Mouse (Mus musculus): ENCODE results near the gene Cdc42bpb. TPM values are rescaled to one million over a fixed set of nuclear protein-coding genes. Genes with fewer than 3 reads are reported as not detected.

Cdc42bpb gene
- polyA plus RNA-seq, 1 experiment from 2014 or later: 34.7 TPM

- Histone ChIP-seq H3K9me3 (no peaks in the 10 kb centered on the region), H3K27ac (peak overlapping the region; percentile 50; the same call in 1 of the 2 replicates), H3K4me3 (no peak overlapping the region), H3K36me3 (peaks cover 38% of the 10 kb centered on the region), H3K27me3 (ENCODE audit: insufficient read depth, poor library complexity, severe bottlenecking) (peaks cover 43% of the 10 kb centered on the region), H3K4me1 (replicated peaks) (peaks cover 48% of the 10 kb centered on the region)
- 69% methylated on average over 4 of the region's 4 CpGs for WGBS
- DNase-seq (ENCODE audit: low spot score): no peak
Measured at GRCm38 (mm10) chr12:111267673-111268325, 109.7 kb downstream of the Cdc42bpb start.

GRCm38 (mm10) chr12:111266592-111266991 is 110.9 kb downstream of the Cdc42bpb start:
- no peak overlapping the region for H3K4me3 ChIP-seq
- H3K9me3 ChIP-seq: no peaks in the 10 kb centered on the region
- peaks cover 43% of the 10 kb centered on the region for H3K4me1 ChIP-seq (replicated peaks)
- H3K27ac ChIP-seq: no peak overlapping the region
- peaks cover 48% of the 10 kb centered on the region for H3K36me3 ChIP-seq
- H3K27me3 ChIP-seq (ENCODE audit: insufficient read depth, poor library complexity, severe bottlenecking): peaks cover 31% of the 10 kb centered on the region
- 90% methylated on average over 12 of the region's 12 CpGs for WGBS
- DNase-seq (ENCODE audit: low spot score): no peak

- Histone ChIP-seq H3K36me3 (peaks cover 62% of the 10 kb centered on the region), H3K4me1 (replicated peaks) (peaks cover 29% of the 10 kb centered on the region), H3K9me3 (no peaks in the 10 kb centered on the region), H3K27me3 (ENCODE audit: insufficient read depth, poor library complexity, severe bottlenecking) (peaks cover 17% of the 10 kb centered on the region), H3K27ac (0 out of 2 replicates have a peak overlapping the region, but pooled peaks have one; percentile 12), H3K4me3 (no peak overlapping the region)
- 61% methylated on average over 5 of the region's 5 CpGs for WGBS
- DNase-seq (ENCODE audit: low spot score): no peak
Measured at GRCm38 (mm10) chr12:111265212-111265611, 112.3 kb downstream of the Cdc42bpb start.

- DNase-seq (ENCODE audit: low spot score): no peak
- Histone ChIP-seq H3K27ac (no peak overlapping the region), H3K4me1 (replicated peaks) (peaks cover 25% of the 10 kb centered on the region), H3K9me3 (no peaks in the 10 kb centered on the region), H3K4me3 (no peak overlapping the region), H3K27me3 (ENCODE audit: insufficient read depth, poor library complexity, severe bottlenecking) (peaks cover 2% of the 10 kb centered on the region; the same call in 1 of the 2 replicates), H3K36me3 (peaks cover 77% of the 10 kb centered on the region)
- WGBS: 96% methylated on average over 16 of the region's 16 CpGs
Measured at GRCm38 (mm10) chr12:111263650-111264049, 113.9 kb downstream of the Cdc42bpb start.

- Histone ChIP-seq H3K9me3 (no peaks in the 10 kb centered on the region), H3K27ac (no peak overlapping the region), H3K36me3 (peaks cover 84% of the 10 kb centered on the region), H3K27me3 (ENCODE audit: insufficient read depth, poor library complexity, severe bottlenecking) (no peaks in the 10 kb centered on the region), H3K4me3 (no peak overlapping the region), H3K4me1 (replicated peaks) (0 out of 2 replicates have a peak, but pooled peaks cover 5% of the 10 kb centered on the region)
- DNase-seq (ENCODE audit: low spot score): no peak
- 79% methylated on average over 9 of the region's 9 CpGs for WGBS
Measured at GRCm38 (mm10) chr12:111251227-111251626, 126.3 kb downstream of the Cdc42bpb start.

GRCm38 (mm10) chr12:111250116-111250515 is 127.4 kb downstream of the Cdc42bpb start:
- H3K27ac ChIP-seq: no peak overlapping the region
- no peak for DNase-seq (ENCODE audit: low spot score)
- peaks cover 84% of the 10 kb centered on the region for H3K36me3 ChIP-seq
- 0 out of 2 replicates have a peak, but pooled peaks cover 5% of the 10 kb centered on the region for H3K4me1 ChIP-seq (replicated peaks)
- H3K4me3 ChIP-seq: no peak overlapping the region
- H3K9me3 ChIP-seq: no peaks in the 10 kb centered on the region
- no peaks in the 10 kb centered on the region for H3K27me3 ChIP-seq (ENCODE audit: insufficient read depth, poor library complexity, severe bottlenecking)
- WGBS: 88% methylated on average over 8 of the region's 8 CpGs

GRCm38 (mm10) chr12:111249095-111249494 is 128.4 kb downstream of the Cdc42bpb start:
- Histone ChIP-seq H3K27ac (no peak overlapping the region), H3K9me3 (no peaks in the 10 kb centered on the region), H3K4me1 (replicated peaks) (0 out of 2 replicates have a peak, but pooled peaks cover 5% of the 10 kb centered on the region), H3K4me3 (no peak overlapping the region), H3K36me3 (peaks cover 86% of the 10 kb centered on the region), H3K27me3 (ENCODE audit: insufficient read depth, poor library complexity, severe bottlenecking) (no peaks in the 10 kb centered on the region)
- no peak for DNase-seq (ENCODE audit: low spot score)
- 62% methylated on average over 3 of the region's 3 CpGs for WGBS

- no peaks in the 10 kb centered on the region for H3K27me3 ChIP-seq (ENCODE audit: insufficient read depth, poor library complexity, severe bottlenecking)
- H3K4me1 ChIP-seq (replicated peaks): 0 out of 2 replicates have a peak, but pooled peaks cover 5% of the 10 kb centered on the region
- DNase-seq (ENCODE audit: low spot score): no peak
- peaks cover 89% of the 10 kb centered on the region for H3K36me3 ChIP-seq
- 93% methylated on average over 9 of the region's 9 CpGs for WGBS
- H3K4me3 ChIP-seq: no peak overlapping the region
- H3K27ac ChIP-seq: no peak overlapping the region
- no peaks in the 10 kb centered on the region for H3K9me3 ChIP-seq
Measured at GRCm38 (mm10) chr12:111246808-111247464, 130.6 kb downstream of the Cdc42bpb start.

- no peaks in the 10 kb centered on the region for H3K27me3 ChIP-seq (ENCODE audit: insufficient read depth, poor library complexity, severe bottlenecking)
- H3K9me3 ChIP-seq: no peaks in the 10 kb centered on the region
- no peak overlapping the region for H3K27ac ChIP-seq
- H3K4me1 ChIP-seq (replicated peaks): 0 out of 2 replicates have a peak, but pooled peaks cover 5% of the 10 kb centered on the region
- WGBS: 86% methylated on average over 6 of the region's 6 CpGs
- no peak overlapping the region for H3K4me3 ChIP-seq
- H3K36me3 ChIP-seq: peaks cover 96% of the 10 kb centered on the region
- DNase-seq (ENCODE audit: low spot score): no peak
Measured at GRCm38 (mm10) chr12:111245070-111245469, 132.4 kb downstream of the Cdc42bpb start.

- Histone ChIP-seq H3K4me3 (no peak overlapping the region), H3K9me3 (no peaks in the 10 kb centered on the region), H3K36me3 (peaks cover 98% of the 10 kb centered on the region), H3K27me3 (ENCODE audit: insufficient read depth, poor library complexity, severe bottlenecking) (no peaks in the 10 kb centered on the region), H3K27ac (no peak overlapping the region), H3K4me1 (replicated peaks) (0 out of 2 replicates have a peak, but pooled peaks cover 5% of the 10 kb centered on the region)
- 92% methylated on average over 12 of the region's 12 CpGs for WGBS
- DNase-seq (ENCODE audit: low spot score): no peak
Measured at GRCm38 (mm10) chr12:111243733-111244132, 133.8 kb downstream of the Cdc42bpb start.

Other genes with a start within 250 kb of the Cdc42bpb start
- 11.0 and 13.9 TPM in 2 replicates for gene Traf3, start 211.3 kb downstream of the Cdc42bpb start, polyA plus RNA-seq (2016; fragmentation: Nextera tagmentation; extraction: Ambion mirVana)
- not detected in 2 replicates for gene 4930595D18Rik, start 193.2 kb downstream of the Cdc42bpb start, polyA plus RNA-seq (2016; fragmentation: Nextera tagmentation; extraction: Ambion mirVana)
- gene Amn, start 106.6 kb downstream of the Cdc42bpb start, polyA plus RNA-seq (2016; fragmentation: Nextera tagmentation; extraction: Ambion mirVana): 0.10 and 0.30 TPM in 2 replicates
- gene Lbhd2, start 29.1 kb upstream of the Cdc42bpb start, polyA plus RNA-seq (2016; fragmentation: Nextera tagmentation; extraction: Ambion mirVana): 0.25 TPM in 1 of 2 replicates, not detected in the other
- gene Exoc3l4, start 39.3 kb upstream of the Cdc42bpb start, polyA plus RNA-seq (2016; fragmentation: Nextera tagmentation; extraction: Ambion mirVana): 4.7 and 5.4 TPM in 2 replicates
- 3.0 and 3.2 TPM in 2 replicates for gene Tnfaip2, start 64.8 kb upstream of the Cdc42bpb start, polyA plus RNA-seq (2016; fragmentation: Nextera tagmentation; extraction: Ambion mirVana)
- gene Gm266, start 108.1 kb upstream of the Cdc42bpb start, polyA plus RNA-seq (2016; fragmentation: Nextera tagmentation; extraction: Ambion mirVana): 11.6 and 14.1 TPM in 2 replicates
- gene Eif5, start 160.3 kb upstream of the Cdc42bpb start, polyA plus RNA-seq (2016; fragmentation: Nextera tagmentation; extraction: Ambion mirVana): 570 and 710 TPM in 2 replicates
- gene Mark3, start 196.8 kb upstream of the Cdc42bpb start, polyA plus RNA-seq (2016; fragmentation: Nextera tagmentation; extraction: Ambion mirVana): 49.3 and 52.7 TPM in 2 replicates